Mouse (Mus musculus) lung, embryonic 14.5 days (tissue): Measurements from ENCODE around the gene Mkrn2. TPM values are rescaled to one million over a fixed set of nuclear protein-coding genes. Genes with fewer than 3 reads are reported as not detected.

ENCODE experiments used
- ATAC-seq: fragments of 200-750 bp; cut with Nextera tagmentation; 2 replicates; pipeline ENCODE4 v1.8.0; 2017; ENCODE audit warnings: mild to moderate bottlenecking, moderate TSS enrichment, moderate library complexity; ENCODE audit not compliant: insufficient read depth
- DNase-seq: peaks from one replicate; pipeline ENCODE4 v3.0.0-alpha.2; 2015
- H3K27ac ChIP-seq: fragments of 300-500 bp; sonication (generic); 2 replicates; pipeline ENCODE4 v1.5.1; 2014; ENCODE audit warnings: low read depth, mild to moderate bottlenecking, moderate library complexity
- H3K27me3 ChIP-seq: fragments of 300-500 bp; sonication (generic); 2 replicates; pipeline ENCODE4 v1.6.1; 2014; ENCODE audit warnings: low read length, control low read depth; ENCODE audit not compliant: insufficient read depth
- H3K36me3 ChIP-seq: fragments of 300-500 bp; sonication (generic); 2 replicates; pipeline ENCODE4 v1.6.1; 2014; ENCODE audit warnings: control low read depth; ENCODE audit not compliant: insufficient read depth
- H3K4me1 ChIP-seq: fragments of 300-500 bp; sonication (generic); 2 replicates; pipeline ENCODE4 v1.6.1; 2014; ENCODE audit warnings: antibody characterized with exemption, control low read depth; ENCODE audit not compliant: insufficient read depth
- H3K4me2 ChIP-seq: fragments of 300-500 bp; sonication (generic); 2 replicates; pipeline ENCODE4 v1.6.1; 2014; ENCODE audit warnings: mild to moderate bottlenecking
- H3K4me3 ChIP-seq: fragments of 300-500 bp; sonication (generic); 2 replicates; pipeline ENCODE4 v1.5.1; 2014; ENCODE audit warnings: low read depth, low read length
- H3K9ac ChIP-seq: fragments of 300-500 bp; sonication (generic); 2 replicates; pipeline ENCODE4 v1.6.1; 2014
- H3K9me3 ChIP-seq: fragments of 300-500 bp; sonication (generic); 2 replicates; pipeline ENCODE4 v1.6.1; 2016; ENCODE audit warnings: low read depth, low read length, control low read depth
- CTCF ChIP-seq: IDR thresholded peaks from 2 replicates; pipeline ENCODE4 v1.5.1; 2016; ENCODE audit warnings: antibody characterized with exemption, low read depth
- WGBS: fragments of 180-500 bp; shearing (Covaris S2); extraction: QIAGEN DNeasy Blood & Tissue Kit; methylation state at CpG from one replicate; pipeline ENCODE4 v1.1.7; 2014; 5-methylcytosine and 5-hydroxymethylcytosine counted together
- polyA plus RNA-seq: library from polyadenylated mRNA; unstranded; fragments of >200 nt; fragmentation: Nextera tagmentation; extraction: Ambion mirVana; gene quantifications from 2 replicates; pipeline ENCODE4 v1.2.1, GENCODE M21; 2014

The Mkrn2 gene
- polyA plus RNA-seq, 1 experiment from 2014 or later, result 29.6 TPM

- no peak for ATAC-seq
- DNase-seq, result no peak
- no peak for TF ChIP-seq CTCF
- Histone ChIP-seq H3K4me3 (no peak overlapping the region), H3K27me3 (no peaks in the 10 kb centered on the region), H3K9ac (no peak overlapping the region), H3K9me3 (no peaks in the 10 kb centered on the region), H3K27ac (no peak overlapping the region), H3K4me2 (no peak overlapping the region), H3K36me3 (peaks cover 57% of the 10 kb centered on the region), H3K4me1 (no peaks in the 10 kb centered on the region)
- WGBS, result 82% methylated on average over 5 of the region's 5 CpGs
Measured at GRCm38 (mm10) chr6:115577407-115577806, 24.3 kb upstream of the Mkrn2 start.

- Histone ChIP-seq H3K4me3 (no peak overlapping the region), H3K4me1 (no peaks in the 10 kb centered on the region), H3K27ac (no peak overlapping the region), H3K4me2 (no peak overlapping the region), H3K9me3 (no peaks in the 10 kb centered on the region), H3K9ac (no peak overlapping the region), H3K36me3 (peaks cover 57% of the 10 kb centered on the region), H3K27me3 (no peaks in the 10 kb centered on the region)
- DNase-seq, result no peak
- ATAC-seq, result no peak
- 95% methylated on average over 9 of the region's 9 CpGs for WGBS
- TF ChIP-seq CTCF, result no peak
Measured at GRCm38 (mm10) chr6:115577941-115578340, 23.8 kb upstream of the Mkrn2 start.

GRCm38 (mm10) chr6:115580810-115581209, 20.9 kb upstream of the Mkrn2 start:
- H3K9ac ChIP-seq, result no peak overlapping the region
- peaks cover 38% of the 10 kb centered on the region for H3K36me3 ChIP-seq
- no peak overlapping the region for H3K4me3 ChIP-seq
- no peaks in the 10 kb centered on the region for H3K27me3 ChIP-seq
- no peak for TF ChIP-seq CTCF
- ATAC-seq (no peak), DNase-seq (no peak)
- WGBS, result 76% methylated on average over 3 of the region's 3 CpGs
- H3K4me1 ChIP-seq, result no peaks in the 10 kb centered on the region
- no peaks in the 10 kb centered on the region for H3K9me3 ChIP-seq
- no peak overlapping the region for H3K27ac ChIP-seq
- no peak overlapping the region for H3K4me2 ChIP-seq

GRCm38 (mm10) chr6:115582328-115583115, 19.2 kb upstream of the Mkrn2 start:
- Histone ChIP-seq H3K9me3 (no peaks in the 10 kb centered on the region), H3K36me3 (peaks cover 21% of the 10 kb centered on the region), H3K4me2 (no peak overlapping the region), H3K4me1 (no peaks in the 10 kb centered on the region), H3K27me3 (no peaks in the 10 kb centered on the region), H3K9ac (no peak overlapping the region), H3K4me3 (no peak overlapping the region), H3K27ac (no peak overlapping the region)
- no peak for ATAC-seq
- TF ChIP-seq CTCF, result no peak
- WGBS, result 81% methylated on average over 10 of the region's 10 CpGs
- no peak for DNase-seq

GRCm38 (mm10) chr6:115583430-115584125, 18.1 kb upstream of the Mkrn2 start:
- TF ChIP-seq CTCF, result no peak
- 76% methylated on average over 6 of the region's 6 CpGs for WGBS
- ATAC-seq (no peak), DNase-seq (no peak)
- no peak overlapping the region for H3K9ac ChIP-seq
- no peak overlapping the region for H3K27ac ChIP-seq
- no peaks in the 10 kb centered on the region for H3K4me1 ChIP-seq
- H3K9me3 ChIP-seq, result no peaks in the 10 kb centered on the region
- H3K36me3 ChIP-seq, result peaks cover 11% of the 10 kb centered on the region
- H3K4me3 ChIP-seq, result no peak overlapping the region
- no peak overlapping the region for H3K4me2 ChIP-seq
- no peaks in the 10 kb centered on the region for H3K27me3 ChIP-seq

GRCm38 (mm10) chr6:115584176-115584575, 17.5 kb upstream of the Mkrn2 start:
- Histone ChIP-seq H3K9ac (no peak overlapping the region), H3K36me3 (peaks cover 6% of the 10 kb centered on the region; the same call in 1 of the 2 replicates), H3K4me3 (no peak overlapping the region), H3K4me2 (no peak overlapping the region), H3K27me3 (no peaks in the 10 kb centered on the region), H3K4me1 (no peaks in the 10 kb centered on the region), H3K9me3 (no peaks in the 10 kb centered on the region), H3K27ac (no peak overlapping the region)
- 68% methylated on average over 3 of the region's 3 CpGs for WGBS
- ATAC-seq (no peak), DNase-seq (no peak)
- no peak for TF ChIP-seq CTCF

- Histone ChIP-seq H3K4me2 (no peak overlapping the region), H3K9ac (no peak overlapping the region), H3K4me1 (no peaks in the 10 kb centered on the region), H3K9me3 (no peaks in the 10 kb centered on the region), H3K36me3 (0 out of 2 replicates have a peak, but pooled peaks cover under 1% of the 10 kb centered on the region), H3K27ac (no peak overlapping the region), H3K27me3 (no peaks in the 10 kb centered on the region), H3K4me3 (no peak overlapping the region)
- TF ChIP-seq CTCF, result no peak
- DNase-seq, result no peak
- WGBS, result 80% methylated on average over 10 of the region's 10 CpGs
- no peak for ATAC-seq
Measured at GRCm38 (mm10) chr6:115586321-115586720, 15.4 kb upstream of the Mkrn2 start.
